Mouse (Mus musculus): ENCODE data around the gene Lcn5.
"Not testable (repeated sequence)": the region's sequence is repeated elsewhere in the genome, so short reads cannot be mapped to it uniquely, and the experiment has no call there.

Gene Lcn5

DNA sequence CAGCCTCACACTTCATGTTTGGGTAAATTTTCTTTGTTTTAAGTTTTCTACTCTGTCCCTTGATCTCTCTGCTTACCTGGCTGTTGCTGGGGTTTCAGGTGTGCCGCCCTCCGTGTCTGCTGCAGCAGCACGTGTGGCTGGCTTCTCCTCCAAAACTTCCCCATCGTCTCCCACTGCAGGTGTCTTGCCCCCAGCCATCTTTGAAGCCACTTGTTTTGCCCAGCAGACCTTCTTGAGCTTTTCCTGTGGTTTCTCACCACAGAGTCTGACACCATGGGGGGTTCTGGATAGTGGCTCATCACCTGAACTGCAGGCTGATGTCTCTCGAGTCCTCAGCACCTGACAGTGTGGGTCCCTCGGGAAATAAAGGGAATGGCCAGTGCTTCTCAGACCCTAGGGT is 21.8 kb downstream of the Lcn5 start:
- DNase-seq (ENCODE audit: low spot score in 2 of 2): no peak

DNA sequence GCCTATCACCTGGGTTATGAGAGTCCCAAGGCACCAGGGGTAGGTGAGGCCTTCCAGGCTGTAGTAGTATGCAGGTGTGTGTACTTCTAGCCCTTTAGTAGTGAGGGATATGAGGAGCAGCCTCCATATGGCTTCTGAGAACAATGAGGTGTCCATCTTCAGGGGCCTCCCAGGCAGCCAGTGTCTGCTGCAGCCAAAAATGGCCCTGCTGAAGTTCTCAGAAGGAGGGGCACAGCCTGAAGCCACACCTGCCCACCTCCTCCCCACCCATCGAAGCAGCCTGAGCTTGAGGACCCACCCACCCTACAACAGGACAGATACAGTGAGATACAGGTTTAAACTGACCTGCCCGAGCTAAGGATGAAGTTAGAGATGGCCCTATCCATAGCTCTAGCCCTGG is 24.7 kb downstream of the Lcn5 start, which contains the start of gene Lcn10:
TSS of gene Lcn10 (plus strand) at position 301 of the 400 bp plus-strand sequence.
- no peak for DNase-seq (ENCODE audit: low spot score in 2 of 2)

DNA sequence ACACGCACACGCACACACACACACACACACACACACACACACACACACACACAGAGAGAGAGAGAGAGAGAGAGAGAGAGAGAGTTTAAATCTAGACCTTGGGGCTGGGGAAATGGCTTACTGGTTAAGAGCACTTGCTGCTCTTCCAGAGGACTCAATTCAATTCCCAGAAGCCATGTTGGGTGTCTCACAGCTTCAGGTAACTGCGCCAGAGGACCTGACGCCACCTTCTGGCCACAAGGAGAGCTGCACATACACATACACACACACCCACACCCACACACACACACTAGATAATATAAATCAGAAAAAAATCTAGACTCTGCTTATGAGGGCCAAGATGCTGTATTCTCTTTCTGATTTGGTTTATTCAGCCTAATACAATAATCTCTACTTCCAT is 29.2 kb downstream of the Lcn5 start:
- no peak for DNase-seq (ENCODE audit: low spot score in 2 of 2)

DNA sequence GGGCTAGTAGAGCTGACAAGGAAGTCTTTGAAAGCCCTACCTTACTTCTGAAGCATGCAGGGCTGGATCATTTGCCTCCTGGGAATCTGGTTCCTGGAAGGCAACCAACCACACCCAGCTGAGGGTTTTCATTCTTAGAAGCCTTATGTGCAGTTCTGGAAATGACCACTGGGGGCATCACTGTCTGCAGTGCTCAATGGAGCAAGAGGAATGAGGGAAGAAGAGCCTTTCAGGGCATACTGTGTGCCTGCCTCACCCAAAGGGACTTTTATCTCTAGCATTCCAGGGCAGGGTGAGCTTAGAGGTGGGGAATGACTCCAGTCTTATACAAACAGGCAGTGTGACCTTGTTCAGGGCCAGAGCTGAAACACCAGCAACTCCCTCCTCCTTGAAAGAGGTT is 36.9 kb downstream of the Lcn5 start:
- no peak for DNase-seq (ENCODE audit: low spot score in 2 of 2)

DNA sequence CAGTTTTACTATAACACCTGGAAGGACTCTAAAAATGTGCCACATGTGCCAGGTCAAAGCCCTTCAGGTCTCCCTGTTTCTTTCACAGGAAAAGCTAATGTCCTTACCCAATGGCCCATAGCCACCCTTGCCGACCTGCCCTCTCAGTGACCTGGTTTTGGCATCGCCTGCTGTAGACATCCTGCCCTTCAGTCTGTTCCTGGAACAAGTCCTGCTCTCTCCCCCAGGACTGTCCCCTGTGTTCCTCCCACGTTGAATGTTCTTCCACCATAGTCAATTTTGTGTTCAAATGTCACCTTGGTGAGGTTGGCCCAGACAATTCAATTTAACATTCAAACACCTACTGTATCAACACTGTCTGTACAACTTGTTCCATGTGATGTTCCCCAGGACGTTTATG is 39.2 kb downstream of the Lcn5 start:
- DNase-seq (ENCODE audit: low spot score in 2 of 2): no peak

DNA sequence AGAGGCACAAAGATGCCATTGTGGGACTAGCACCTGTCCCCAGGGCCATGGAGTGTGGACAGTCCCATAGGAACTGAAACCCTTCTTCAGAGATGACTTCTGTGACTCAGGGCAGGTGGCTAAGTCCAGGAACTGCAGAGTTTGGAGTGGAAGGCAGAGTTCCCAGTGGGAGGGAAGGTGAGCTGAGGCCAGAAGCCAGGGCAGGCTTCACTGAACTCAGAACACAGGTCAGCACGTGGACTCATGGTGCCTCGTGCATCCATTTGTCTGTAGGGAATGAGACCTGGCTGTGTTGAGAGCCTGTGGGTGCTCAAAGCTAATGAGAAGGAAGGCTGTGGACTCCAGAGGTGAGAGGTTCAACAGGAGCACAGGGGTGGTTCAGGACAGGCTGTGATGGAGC is 40.9 kb downstream of the Lcn5 start:
- no peak for DNase-seq (ENCODE audit: low spot score in 2 of 2)

DNA sequence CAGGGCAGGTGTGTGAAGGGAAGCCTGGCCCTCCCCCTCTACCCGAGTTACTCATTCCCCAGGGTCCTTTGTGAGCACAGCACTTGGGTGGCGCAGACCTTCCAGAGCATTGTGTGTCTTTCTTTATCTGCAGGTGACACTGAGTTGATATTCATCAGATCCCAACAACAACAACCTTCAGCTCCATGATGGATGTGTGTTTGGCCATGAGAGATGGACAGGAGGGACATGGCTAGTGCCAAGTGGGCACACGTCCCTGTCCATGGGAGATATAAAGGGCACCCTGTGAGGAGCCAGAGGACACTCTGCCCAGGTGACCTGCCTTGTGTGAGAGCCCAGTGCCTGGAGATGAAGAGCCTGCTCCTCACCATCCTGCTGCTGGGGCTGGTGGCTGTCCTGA is 42.0 kb downstream of the Lcn5 start, which contains the start of gene Obp2a:
TSS of gene Obp2a (plus strand) at position 301 of the 400 bp plus-strand sequence.
- not testable (repeated sequence) for DNase-seq (ENCODE audit: low spot score in 2 of 2)

DNA sequence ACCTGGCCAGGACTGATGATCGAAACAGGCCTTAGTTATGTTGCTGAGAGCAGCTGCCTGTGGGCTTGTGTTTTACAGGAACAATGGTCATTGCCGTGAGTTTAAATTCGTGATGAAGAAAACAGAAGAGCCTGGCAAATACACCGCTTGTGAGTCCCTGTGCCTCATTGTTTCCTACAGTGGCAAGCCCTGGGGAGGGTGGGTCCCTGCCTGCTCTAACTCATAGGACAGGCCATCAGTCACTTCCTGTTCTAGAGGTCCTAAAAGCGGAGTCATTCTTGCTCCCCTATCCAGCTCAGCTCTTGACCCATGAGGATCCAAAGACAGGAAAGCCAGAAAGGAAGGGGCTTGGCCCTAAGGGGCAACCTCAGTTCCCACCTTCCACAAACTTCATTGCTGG is 43.2 kb downstream of the Lcn5 start:
- DNase-seq (ENCODE audit: low spot score in 2 of 2): no peak

DNA sequence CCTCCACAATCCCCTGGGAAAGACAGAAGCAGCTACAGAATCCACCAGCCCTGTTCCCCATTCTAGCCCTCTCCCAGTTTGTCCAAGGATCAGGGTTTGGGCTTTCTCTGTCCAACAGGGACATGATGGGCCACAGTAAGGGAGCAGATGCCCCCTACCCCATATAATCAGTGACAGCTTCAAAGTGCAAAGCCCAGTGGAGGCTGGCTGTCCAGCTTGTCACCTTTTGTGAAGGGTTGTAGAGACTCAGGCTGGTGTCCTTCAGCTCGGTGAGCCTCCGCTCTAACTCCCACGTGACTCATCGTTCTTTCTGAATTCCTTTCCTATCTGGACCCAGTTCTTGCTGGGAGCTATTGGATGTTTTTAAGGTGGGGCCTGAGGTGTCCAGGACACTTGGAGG is 46.0 kb downstream of the Lcn5 start:
- DNase-seq (ENCODE audit: low spot score in 2 of 2): no peak

DNA sequence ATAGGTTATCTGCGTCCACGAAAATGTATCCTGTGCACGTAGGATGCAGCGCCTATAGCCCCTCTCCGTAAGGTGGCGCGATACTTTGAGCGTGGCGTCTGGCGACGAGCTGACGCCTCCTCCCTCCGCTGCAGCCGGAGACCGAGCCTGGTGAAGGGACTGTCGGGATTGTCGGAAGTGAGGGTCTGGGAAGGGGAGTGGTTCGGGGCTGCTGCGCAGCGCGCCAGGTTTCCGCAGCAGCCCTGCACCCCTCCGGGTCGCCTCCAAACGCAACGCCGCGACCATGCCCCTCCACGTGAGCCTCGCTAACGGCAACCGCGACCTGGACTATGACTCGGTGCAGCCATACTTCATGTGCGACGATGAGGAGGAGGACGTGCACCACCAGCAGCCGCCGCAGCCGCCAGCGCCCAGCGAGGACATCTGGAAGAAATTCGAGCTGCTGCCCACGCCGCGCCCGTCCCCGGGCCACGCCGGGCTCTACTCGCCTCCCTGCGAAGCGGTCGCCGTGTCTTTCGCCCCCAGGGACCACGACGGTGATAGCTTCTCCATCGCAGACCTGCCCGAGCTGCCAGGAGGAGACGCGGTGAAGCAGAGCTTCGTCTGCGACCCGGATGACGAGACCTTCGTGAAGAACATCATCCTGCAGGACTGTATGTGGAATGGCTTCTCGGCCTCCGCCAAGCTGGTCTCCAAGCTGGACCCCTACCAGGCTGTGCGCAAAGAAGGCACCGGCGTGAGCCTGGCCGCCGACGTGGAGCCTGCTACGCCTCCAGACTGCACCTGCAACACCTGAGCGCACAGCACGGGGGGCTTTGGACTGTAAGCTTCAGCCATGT is 49.1 kb downstream of the Lcn5 start, which contains the start of gene Bmyc:
TSS of gene Bmyc (plus strand) at position 97 of the 839 bp plus-strand sequence.
- peak; percentile 85 to 86 for DNase-seq (ENCODE audit: low spot score in 2 of 2)

DNA sequence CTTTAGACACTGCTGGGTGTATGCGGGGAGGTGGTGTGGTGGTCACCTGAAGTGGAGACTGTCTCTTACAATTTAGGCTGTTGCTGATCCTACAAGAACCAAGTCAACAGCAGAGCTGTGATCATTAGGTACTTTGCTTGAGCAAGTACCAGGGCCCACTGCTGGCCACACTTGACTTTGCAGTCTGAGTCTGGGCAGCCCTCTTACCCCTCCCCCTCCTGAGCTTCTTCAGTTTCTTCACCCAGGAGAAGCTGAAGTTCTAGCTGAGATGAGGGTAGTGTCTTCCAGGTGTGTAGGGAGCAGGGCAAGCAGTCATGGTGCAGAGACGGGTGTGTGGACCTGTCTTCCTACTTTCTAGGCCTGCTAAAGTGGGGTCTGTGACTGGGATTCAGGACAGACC is 50.4 kb downstream of the Lcn5 start:
- peak in 1 of 2 experiments; percentile 38 for DNase-seq (ENCODE audit: low spot score in 2 of 2)

DNA sequence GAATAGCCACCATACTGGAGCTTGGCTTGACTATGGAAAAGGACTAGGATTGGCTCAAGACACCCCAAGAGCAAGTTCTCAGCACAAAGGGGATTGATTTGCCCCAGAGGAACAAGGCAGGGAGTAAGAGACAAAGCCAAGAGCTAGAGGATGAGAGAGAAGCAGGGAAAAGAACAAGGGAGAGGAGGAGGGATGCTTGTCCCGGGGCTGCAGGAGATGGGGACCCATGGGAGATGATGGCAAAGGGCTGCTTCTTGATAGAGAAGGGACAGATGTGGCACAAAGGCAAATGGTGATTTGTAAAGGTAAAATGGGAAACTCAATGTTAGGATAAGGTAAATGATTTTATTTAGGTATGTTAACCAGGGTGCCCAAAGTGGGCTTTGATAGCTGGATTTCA is 51.3 kb downstream of the Lcn5 start:
- DNase-seq (ENCODE audit: low spot score in 2 of 2): not testable (repeated sequence)

DNA sequence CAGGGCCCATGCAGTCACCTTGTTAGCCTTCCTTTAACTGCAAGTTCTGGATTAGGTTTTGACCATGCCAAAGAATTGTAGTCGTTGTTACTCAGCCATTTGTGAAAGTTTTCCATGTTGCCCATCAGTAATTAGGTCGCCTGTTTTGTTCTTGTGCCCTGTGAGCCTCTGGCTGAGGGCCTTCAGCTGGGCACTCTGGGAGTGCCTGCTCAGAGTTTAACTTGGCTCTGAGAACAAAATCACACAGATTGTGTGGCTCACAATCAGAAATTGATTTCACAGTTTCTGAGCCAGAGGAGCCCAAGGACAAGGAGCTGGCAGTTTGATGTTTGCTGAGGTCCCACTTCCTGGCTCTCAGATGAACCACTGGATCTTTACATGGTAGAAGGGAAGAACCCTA is 52.0 kb downstream of the Lcn5 start:
- not testable (repeated sequence) for DNase-seq (ENCODE audit: low spot score in 2 of 2)
